Mouse (Mus musculus): ENCODE results near the gene Dnaja4.

Dnaja4 gene

DNA sequence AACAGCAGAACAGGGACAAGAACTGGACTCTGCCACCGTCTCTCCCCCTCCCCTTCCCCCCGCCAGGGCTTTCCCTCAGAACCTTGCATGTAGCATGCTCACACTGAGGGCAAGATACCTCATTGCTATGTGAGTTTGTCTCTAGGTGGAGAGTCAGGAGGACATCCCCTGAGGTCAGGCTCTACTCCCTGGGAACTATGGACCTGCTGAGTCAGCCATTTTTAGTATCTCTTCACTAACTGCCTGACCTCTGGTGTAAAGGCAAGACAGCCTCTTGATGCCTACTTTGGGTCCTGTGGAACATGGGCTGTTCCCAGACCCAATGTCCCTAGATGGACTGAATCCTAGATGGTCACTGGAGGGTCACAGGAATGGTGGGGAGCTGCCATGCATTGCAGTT lies 53.0 kb downstream of the Dnaja4 start:
- no peak for DNase-seq (ENCODE audit: low spot score)

DNA sequence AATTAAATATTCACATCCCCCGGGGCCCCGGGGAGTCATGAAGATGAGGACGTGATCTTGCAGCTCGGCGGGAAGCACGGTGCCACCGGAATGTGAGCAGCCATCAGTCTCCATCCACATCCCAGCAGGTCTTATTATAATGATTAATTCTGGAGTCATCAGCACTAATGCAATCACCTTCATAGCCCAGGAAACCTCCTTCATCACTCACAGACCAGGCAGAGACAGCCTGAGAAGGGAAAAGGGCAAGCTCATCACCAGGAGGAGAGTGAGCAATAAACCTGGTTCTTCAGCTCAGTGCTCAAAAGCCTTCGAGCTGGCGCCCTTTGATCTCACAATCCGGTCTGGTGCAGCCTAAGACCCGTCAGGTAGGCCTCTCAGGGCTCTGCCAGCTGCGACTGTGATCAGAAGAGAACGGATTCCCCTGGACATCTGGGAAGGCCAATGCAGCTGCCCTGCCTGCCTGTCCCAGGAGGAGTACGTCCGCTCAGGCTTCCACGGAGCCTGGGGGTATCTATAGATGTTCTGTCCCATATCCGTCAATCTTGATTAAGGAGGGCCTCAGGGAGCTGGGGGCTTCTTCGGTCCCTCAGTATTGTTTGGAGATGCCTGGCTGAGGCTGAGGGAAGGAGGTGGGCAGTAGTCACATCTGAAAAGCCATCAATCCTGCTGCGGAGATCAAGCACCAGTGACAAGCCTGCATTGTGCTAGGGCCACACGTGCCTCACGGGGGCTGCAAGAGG lies 53.7 kb downstream of the Dnaja4 start:
- no peak for DNase-seq (ENCODE audit: low spot score)

DNA sequence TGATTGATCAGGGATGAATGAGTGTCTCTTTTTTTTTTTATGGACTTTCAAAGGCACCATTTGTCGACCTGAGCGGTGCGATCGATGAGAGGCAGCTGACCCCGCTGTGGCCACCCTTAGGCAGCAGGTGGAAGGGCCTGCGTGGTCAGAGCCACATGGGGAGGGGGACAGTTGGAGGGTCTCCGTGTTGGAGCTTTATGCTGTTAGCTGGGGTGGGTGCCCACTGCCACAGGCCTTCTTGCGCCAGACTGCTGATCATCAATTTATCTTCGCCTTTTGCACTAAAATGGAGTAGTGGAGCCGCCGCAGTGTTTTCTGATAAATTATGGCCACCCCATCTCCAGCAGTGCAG lies 54.2 kb downstream of the Dnaja4 start:
- DNase-seq (ENCODE audit: low spot score): no peak

DNA sequence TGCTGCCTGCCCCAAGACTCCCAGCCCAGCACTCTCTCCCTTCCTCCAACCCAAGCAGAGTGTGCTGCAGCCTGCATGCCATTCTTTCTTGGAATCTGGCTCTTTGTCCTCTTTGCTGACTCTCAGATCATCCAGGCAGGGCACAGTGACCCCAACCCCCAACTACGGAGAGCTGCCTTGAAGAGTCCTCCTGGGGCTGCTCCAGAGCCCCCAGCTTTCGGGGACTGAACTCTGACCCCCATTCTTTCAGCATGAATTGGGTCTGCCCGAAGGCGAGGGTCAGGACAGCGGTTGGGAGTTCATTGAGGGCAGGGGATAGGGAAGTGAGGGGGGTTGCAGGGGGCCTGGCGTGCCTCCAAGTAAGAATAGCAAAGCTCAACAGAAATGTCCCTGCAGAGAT lies 60.9 kb downstream of the Dnaja4 start:
- no peak for DNase-seq (ENCODE audit: low spot score)

DNA sequence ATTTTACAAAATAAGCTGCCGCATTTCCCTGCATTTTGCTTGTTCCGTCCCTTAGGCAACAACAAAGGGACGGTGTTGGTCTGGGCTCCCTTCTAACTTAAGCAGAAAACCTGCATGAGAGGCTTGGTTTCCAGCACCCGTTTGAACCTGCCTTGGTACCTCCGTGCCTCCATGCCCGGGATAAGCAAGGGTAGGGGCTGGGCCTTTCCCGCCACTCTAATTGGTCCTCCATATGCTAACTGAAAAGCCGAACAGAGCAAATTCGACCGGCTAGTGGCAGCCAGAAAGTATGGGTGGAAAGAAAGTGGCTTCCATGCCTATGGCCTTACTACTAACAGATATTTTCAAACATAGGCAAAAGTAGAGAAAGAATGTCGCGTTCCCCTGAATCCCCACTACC lies 65.4 kb downstream of the Dnaja4 start:
- DNase-seq (ENCODE audit: low spot score): no peak

DNA sequence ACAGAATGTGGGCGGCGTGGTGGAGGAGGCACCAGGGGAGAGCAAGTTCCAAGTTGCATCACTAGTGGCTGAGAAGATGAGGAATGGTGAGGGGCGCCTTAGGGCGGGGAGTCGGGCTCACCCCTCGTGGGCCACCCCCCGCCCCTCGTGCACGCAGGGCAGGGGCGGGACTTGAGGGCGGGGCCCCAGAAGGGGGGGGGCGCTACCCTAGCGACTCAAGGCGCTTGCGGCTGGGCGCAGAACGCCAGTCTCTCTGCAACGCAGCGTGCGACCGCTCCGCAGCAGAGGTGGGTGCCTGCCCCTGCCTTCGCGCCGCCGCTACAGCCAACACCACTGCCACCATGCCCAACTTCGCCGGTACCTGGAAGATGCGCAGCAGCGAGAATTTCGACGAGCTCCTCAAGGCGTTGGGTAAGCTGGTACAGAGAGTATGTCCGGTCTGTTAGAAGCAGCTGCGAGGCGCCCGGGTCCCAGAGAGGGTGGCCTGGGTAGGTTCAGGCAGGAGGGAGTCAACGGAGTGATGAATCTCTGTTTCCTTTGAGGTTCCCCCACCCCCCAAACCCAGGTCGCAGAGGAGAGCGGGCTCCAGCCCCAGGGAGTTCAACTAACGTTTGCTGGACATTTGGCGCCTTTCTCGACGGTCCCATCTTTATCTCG lies 66.0 kb downstream of the Dnaja4 start, which contains the start of gene Crabp1:
Crabp1 (plus strand) TSS at position 188 of the 657 bp plus-strand sequence.
- DNase-seq (ENCODE audit: low spot score): no peak

DNA sequence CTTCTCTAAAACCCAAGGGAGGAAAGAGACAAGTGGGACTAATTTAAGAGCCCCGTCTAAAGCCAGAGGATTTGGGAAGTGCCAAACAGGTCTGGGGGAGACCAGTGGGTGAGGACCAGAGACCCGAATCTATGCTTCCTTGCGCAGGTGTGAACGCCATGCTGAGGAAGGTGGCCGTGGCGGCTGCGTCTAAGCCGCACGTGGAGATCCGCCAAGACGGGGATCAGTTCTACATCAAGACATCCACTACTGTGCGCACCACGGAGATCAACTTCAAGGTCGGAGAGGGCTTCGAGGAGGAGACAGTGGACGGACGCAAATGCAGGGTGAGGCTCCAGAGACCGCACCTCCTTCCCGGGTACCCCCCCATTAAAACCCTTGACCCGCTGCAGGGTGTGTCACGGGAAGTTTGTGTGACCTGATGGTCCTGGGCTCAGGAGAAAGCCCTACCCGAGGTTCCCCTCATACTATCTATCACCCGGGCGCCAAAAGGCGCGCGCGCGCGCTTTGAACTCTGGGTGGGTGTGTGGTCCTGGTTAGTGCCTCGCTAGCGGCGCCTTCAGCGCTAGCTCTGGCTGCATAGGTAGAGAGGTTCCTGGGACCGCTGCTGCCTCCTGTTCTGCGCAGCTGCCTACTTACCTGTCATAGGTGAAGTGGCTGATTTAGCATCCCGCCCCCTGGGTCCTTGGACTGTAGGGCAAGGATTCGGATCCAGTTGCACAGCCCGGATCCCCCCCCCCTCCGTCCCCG lies 66.8 kb downstream of the Dnaja4 start:
- no peak for DNase-seq (ENCODE audit: low spot score)

Measured in urinary bladder, postnatal 10 days (tissue).